Mouse (Mus musculus) MEL (cell line): ENCODE data around the gene Trim8.

ENCODE experiments used
- CTCF ChIP-seq, 3 experiments: IDR thresholded peaks in 2 of 3; conservative IDR thresholded peaks in 1 of 3; 2 replicates each; pipeline ENCODE4 v1.5.1; 2011 to 2012; ENCODE audit warnings: low read length in 3 of 3, low read depth in 2 of 3, mild to moderate bottlenecking in 2 of 3, improper control_type of control experiment in 1 of 3, inconsistent platforms in 1 of 3, mixed read lengths in 1 of 3, moderate library complexity in 1 of 3; ENCODE audit not compliant: control insufficient read depth in 1 of 3, insufficient read depth in 1 of 3, poor library complexity in 1 of 3, severe bottlenecking in 1 of 3
- GATA1 ChIP-seq: IDR thresholded peaks from 2 replicates; pipeline ENCODE4 v1.6.1; 2011; ENCODE audit warnings: low read depth, low read length, improper control_type of control experiment
- MXI1 ChIP-seq: IDR thresholded peaks from 2 replicates; pipeline ENCODE4 v1.6.1; 2011; ENCODE audit warnings: mild to moderate bottlenecking, low read depth, low read length, improper control_type of control experiment
- NELFE ChIP-seq: IDR thresholded peaks from 2 replicates; pipeline ENCODE4 v1.6.1; 2011; ENCODE audit warnings: low read depth, low read length, improper control_type of control experiment
- SIN3A ChIP-seq: IDR thresholded peaks from 2 replicates; pipeline ENCODE4 v1.6.1; 2012; ENCODE audit warnings: low read length, improper control_type of control experiment, inconsistent platforms

GRCm38 (mm10) chr19:46516667-46517528 lies 15.4 kb downstream of the Trim8 start:
- TF ChIP-seq SIN3A, result no peak
- no peak for TF ChIP-seq GATA1
- TF ChIP-seq CTCF (IDR thresholded peaks at IDR 0.05 in 2 of 3, conservative IDR thresholded peaks at IDR 0.05 in 1 of 3; ENCODE audit: control insufficient read depth in 1 of 3, insufficient read depth in 1 of 3, low read depth in 2 of 3, low read length in 3 of 3, poor library complexity in 1 of 3, severe bottlenecking in 1 of 3), result no peak
- TF ChIP-seq MXI1, result no peak
- peak; percentile 24; the same call in 1 of the 2 replicates for TF ChIP-seq NELFE
